Mouse (Mus musculus): ENCODE results near the gene As3mt. TPM values are rescaled to one million over a fixed set of nuclear protein-coding genes. Genes with fewer than 3 reads are reported as not detected.

Gene As3mt
- total RNA-seq (2012; rRNA removed) (30.7 and 34.4 TPM in 2 replicates), total RNA-seq (2014; rRNA removed) (43.3 and 50.1 TPM in 2 replicates), polyA plus RNA-seq (2012; ENCODE audit: insufficient read length, low read depth) (47.7 and 52.1 TPM in 2 replicates)

GRCm38 (mm10) chr19:46707296-46708151 is at the start of gene As3mt:
Gene As3mt (plus strand): TSS chr19:46707458.
- Histone ChIP-seq H3K79me2 (replicated peaks; ENCODE audit: control insufficient read depth, extremely low read depth, insufficient read depth, poor library complexity, severe bottlenecking) (no peaks in the 10 kb centered on the region), H3K4me3 (replicated peaks in 1 of 3; ENCODE audit: low read depth in 2 of 3, low read length in 2 of 3, poor library complexity in 1 of 3) (peak within 1 kb of the TSS; percentile 50 to 57 (median 55)), H3K27me3 (replicated peaks) (no peaks in the 10 kb centered on the region), H3K9me3 (replicated peaks; ENCODE audit: low read length) (no peaks in the 10 kb centered on the region), H3K4me2 (ENCODE audit: insufficient read depth, low read depth, poor library complexity, severe bottlenecking) (peak within 1 kb of the TSS; percentile 46), H3K27ac (ENCODE audit: insufficient read depth, low read depth) (no peak within 1 kb of the TSS), H3K36me3 (replicated peaks in 1 of 2; ENCODE audit: control insufficient read depth in 1 of 2, insufficient read depth in 1 of 2, low read length in 1 of 2) (peaks cover 0 to 34% of the 10 kb centered on the region in 2 experiments), H3K9ac (ENCODE audit: insufficient read depth, low read depth) (peak within 1 kb of the TSS; percentile 75), H3K4me1 (ENCODE audit: control insufficient read depth in 1 of 2, insufficient read depth in 2 of 2) (peaks cover 14 to 30% of the 10 kb centered on the region in 2 experiments)
- no peak for DNase-seq (ENCODE audit: extremely low read depth)
- in situ Hi-C loops (cut with MboI; ENCODE audit: low pct_ligation_motif_present, low pct_unique_long_range_greater_than_20kb, low sequenced_read_pairs): no loop called here
- TF ChIP-seq BHLHE40 (IDR thresholded peaks at IDR 0.05; ENCODE audit: low read depth, low read length) (peak; percentile 43), KAT2A (IDR thresholded peaks at IDR 0.05; ENCODE audit: insufficient replicate concordance, low read length) (0 out of 2 replicates have a peak, but pooled peaks have one; percentile 18), ELF1 (IDR thresholded peaks at IDR 0.05; ENCODE audit: low read depth, low read length) (0 out of 2 replicates have a peak, but pooled peaks have one; percentile 7), CHD2 (IDR thresholded peaks at IDR 0.05; ENCODE audit: low read length) (no peak), ETS1 (conservative IDR thresholded peaks at IDR 0.05; ENCODE audit: low read depth, low read length) (0 out of 2 replicates have a peak, but pooled peaks have one; percentile 5), POLR2A (IDR thresholded peaks at IDR 0.05; ENCODE audit: low read depth, low read length) (peak; percentile 24), MYC (IDR thresholded peaks at IDR 0.05; ENCODE audit: low read depth, low read length) (no peak), MAX (IDR thresholded peaks at IDR 0.05; ENCODE audit: low read length) (0 out of 2 replicates have a peak, but pooled peaks have one; percentile 43), SIN3A (IDR thresholded peaks at IDR 0.05; ENCODE audit: low read length) (0 out of 2 replicates have a peak, but pooled peaks have one; percentile 27), JUN (IDR thresholded peaks at IDR 0.05; ENCODE audit: insufficient read depth, low read depth, low read length) (no peak), ZMIZ1 (IDR thresholded peaks at IDR 0.05; ENCODE audit: low read depth, low read length) (peak; percentile 44; the same call in 1 of the 2 replicates), TBP (conservative IDR thresholded peaks at IDR 0.05; ENCODE audit: low read depth, low read length) (0 out of 2 replicates have a peak, but pooled peaks have one; percentile 16), MAFK (IDR thresholded peaks at IDR 0.05; ENCODE audit: insufficient replicate concordance, low read length) (no peak), HCFC1 (IDR thresholded peaks at IDR 0.05; ENCODE audit: low read depth, low read length) (peak; percentile 17; the same call in 1 of the 2 replicates)
- dilution Hi-C loops (cut with MboI; ENCODE audit: extremely low pct_ligation_motif_present, extremely low pct_unique_long_range_greater_than_20kb, low sequenced_read_pairs): no loop called here

DNA sequence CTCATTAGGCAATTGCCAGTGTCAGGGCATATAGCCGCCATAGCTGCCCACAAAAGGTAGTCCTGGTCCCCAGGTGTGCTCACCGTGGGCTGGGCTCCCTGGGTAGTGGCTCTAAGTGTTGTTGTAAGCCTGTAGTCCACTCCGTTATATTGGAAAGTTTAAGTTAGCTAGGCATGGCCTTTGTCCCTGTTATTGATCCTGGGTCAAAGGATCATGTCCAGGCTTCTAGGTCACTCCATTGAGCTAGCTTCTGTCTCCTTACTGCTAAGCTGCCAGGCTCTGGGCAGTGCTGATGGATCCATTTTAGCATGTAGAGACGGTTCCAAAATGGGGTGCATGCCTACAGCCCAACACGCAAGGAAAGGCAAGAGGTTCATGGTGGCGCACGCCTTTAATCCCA is 48.9 kb upstream of the As3mt start:
- dilution Hi-C loops (cut with MboI; ENCODE audit: extremely low pct_ligation_motif_present, extremely low pct_unique_long_range_greater_than_20kb, low sequenced_read_pairs): no loop called here
- in situ Hi-C loops (cut with MboI; ENCODE audit: low pct_ligation_motif_present, low pct_unique_long_range_greater_than_20kb, low sequenced_read_pairs): no loop called here
- no peak for TF ChIP-seq RCOR1 (conservative IDR thresholded peaks at IDR 0.05; ENCODE audit: low read depth, low read length)
- no peak for TF ChIP-seq NELFE (IDR thresholded peaks at IDR 0.05; ENCODE audit: low read depth, low read length)
- no peak for TF ChIP-seq PAX5 (IDR thresholded peaks at IDR 0.05; ENCODE audit: low read length)
- TF ChIP-seq CHD2 (IDR thresholded peaks at IDR 0.05; ENCODE audit: low read length): no peak
- TF ChIP-seq SMC3 (IDR thresholded peaks at IDR 0.05; ENCODE audit: low read depth, low read length): no peak
- no peak for TF ChIP-seq MXI1 (IDR thresholded peaks at IDR 0.05; ENCODE audit: low read depth, low read length)
- no peak for TF ChIP-seq POLR2AphosphoS2 (IDR thresholded peaks at IDR 0.05; ENCODE audit: low read depth, low read length)
- no peak for TF ChIP-seq CTCF (conservative IDR thresholded peaks at IDR 0.05 in 1 of 2, IDR thresholded peaks at IDR 0.05 in 1 of 2; ENCODE audit: low read depth in 2 of 2, low read length in 2 of 2)
- no peak for TF ChIP-seq E2F4 (IDR thresholded peaks at IDR 0.05; ENCODE audit: insufficient replicate concordance, low read depth, low read length)
- TF ChIP-seq IRF4 (IDR thresholded peaks at IDR 0.05; ENCODE audit: low read depth, low read length): no peak
- TF ChIP-seq TCF12 (IDR thresholded peaks at IDR 0.05; ENCODE audit: low read depth, low read length): no peak
- TF ChIP-seq TBP (conservative IDR thresholded peaks at IDR 0.05; ENCODE audit: low read depth, low read length): no peak
- no peak for TF ChIP-seq KAT2A (IDR thresholded peaks at IDR 0.05; ENCODE audit: insufficient replicate concordance, low read length)
- no peak for TF ChIP-seq NRF1 (IDR thresholded peaks at IDR 0.05; ENCODE audit: low read depth, low read length)

More for the DNA sequence above, 48.9 kb upstream of the As3mt start:
- Histone ChIP-seq H3K36me3 (replicated peaks in 1 of 2; ENCODE audit: control insufficient read depth in 1 of 2, insufficient read depth in 1 of 2, low read length in 1 of 2) (peaks cover 35 to 45% of the 10 kb centered on the region in 2 experiments), H3K27ac (ENCODE audit: insufficient read depth, low read depth) (no peak overlapping the region), H3K9me3 (replicated peaks; ENCODE audit: low read length) (peaks cover 3% of the 10 kb centered on the region), H3K9ac (ENCODE audit: insufficient read depth, low read depth) (no peak overlapping the region), H3K27me3 (replicated peaks) (no peaks in the 10 kb centered on the region), H3K79me2 (replicated peaks; ENCODE audit: control insufficient read depth, extremely low read depth, insufficient read depth, poor library complexity, severe bottlenecking) (no peaks in the 10 kb centered on the region), H3K4me2 (ENCODE audit: insufficient read depth, low read depth, poor library complexity, severe bottlenecking) (no peak overlapping the region), H3K4me1 (ENCODE audit: control insufficient read depth in 1 of 2, insufficient read depth in 2 of 2) (peaks cover 0 to 8% of the 10 kb centered on the region in 2 experiments; a peak in 2 of 4 replicates), H3K4me3 (replicated peaks in 1 of 3; ENCODE audit: low read depth in 2 of 3, low read length in 2 of 3, poor library complexity in 1 of 3) (no peak overlapping the region)
- no peak for DNase-seq (ENCODE audit: extremely low read depth)
